Mouse (Mus musculus): ENCODE measurements around the gene Fgd4. TPM values are rescaled to one million over a fixed set of nuclear protein-coding genes. Genes with fewer than 3 reads are reported as not detected.

Fgd4 gene
- total RNA-seq, 2 experiments from 2014 or later, result 12.6 to 16.6 TPM

Other genes with a start within 250 kb of the Fgd4 start
- 10 to 100 TPM; 64.0 to 82.1 TPM for gene Dnm1l, start 241.6 kb downstream of the Fgd4 start, total RNA-seq (2021)
- not detected for gene Olfr19, start 75.9 kb upstream of the Fgd4 start, total RNA-seq (2021)
- under 1 TPM; 0.24 to 0.27 TPM for gene Spag6l, start 228.9 kb upstream of the Fgd4 start, total RNA-seq (2021)